Mouse (Mus musculus) testis, adult 2 months (tissue): ENCODE measurements around the gene Rassf5.

Source experiments
- CTCF ChIP-seq: fragments of 200-500 bp; IDR thresholded peaks from 2 replicates; pipeline ENCODE4 v1.5.1; 2012; ENCODE audit warnings: low read depth, mild to moderate bottlenecking, inconsistent platforms, low read length, moderate library complexity; ENCODE audit not compliant: control insufficient read depth, insufficient read depth, insufficient replicate concordance
- POLR2A ChIP-seq: fragments of 200-500 bp; IDR thresholded peaks from 2 replicates; pipeline ENCODE4 v1.6.1; 2012; ENCODE audit warnings: low read depth, mild to moderate bottlenecking, inconsistent platforms, low read length, moderate library complexity; ENCODE audit not compliant: control insufficient read depth

DNA sequence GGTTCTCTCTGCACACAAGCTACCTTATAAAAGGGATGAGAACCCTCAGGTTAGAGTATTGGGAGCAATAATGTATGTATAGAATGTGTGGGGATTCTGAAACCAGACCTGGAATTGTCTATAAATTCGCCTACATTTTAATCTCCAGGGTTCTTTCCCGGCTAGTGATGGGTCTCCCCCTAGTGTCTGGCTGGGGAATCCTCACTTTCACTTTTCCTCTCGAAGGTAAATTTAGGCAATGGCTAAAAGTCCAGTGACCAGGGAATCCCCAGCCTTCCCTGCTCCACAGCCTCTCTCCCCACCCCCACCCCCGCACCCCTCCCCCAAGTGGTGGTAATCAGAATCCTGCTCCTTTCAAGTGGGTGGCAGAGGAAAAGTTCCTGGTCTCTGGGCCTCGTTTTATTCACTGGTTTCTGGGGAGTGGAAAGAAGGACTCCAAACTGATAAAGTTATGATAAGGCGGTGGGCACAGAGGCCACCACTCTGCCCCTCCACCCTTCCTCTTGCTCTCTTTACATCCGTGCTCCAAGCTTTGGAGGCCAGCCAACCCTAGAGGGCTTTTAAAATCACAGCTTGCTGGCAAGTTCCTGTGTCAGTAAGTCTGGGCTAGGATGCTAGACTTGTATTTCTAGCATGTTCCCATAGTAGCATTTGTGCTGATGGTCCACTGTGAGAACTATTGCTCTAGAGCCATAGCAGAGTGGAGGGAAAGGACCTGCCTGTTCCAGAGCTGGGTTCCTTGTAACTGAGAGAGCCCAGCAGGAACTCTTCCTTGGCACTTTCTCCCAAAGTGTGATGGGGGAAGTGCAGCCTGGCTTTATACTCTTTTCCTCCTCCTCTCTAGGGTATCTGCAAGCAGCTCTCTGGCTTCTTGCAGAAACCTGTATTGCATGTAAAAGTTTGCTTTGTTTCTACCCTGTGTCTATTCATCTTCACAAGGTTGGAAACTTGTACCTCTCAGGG is 1.7 kb upstream of the Rassf5 start:
- TF ChIP-seq CTCF = no peak
- no peak for TF ChIP-seq POLR2A
